Mouse (Mus musculus) bone marrow, adult 2 months (tissue): ENCODE measurements around the gene Hoxd10. TPM values are rescaled to one million over a fixed set of nuclear protein-coding genes. Genes with fewer than 3 reads are reported as not detected.

Experiments
- H3K27ac ChIP-seq: fragments of 200-500 bp; 2 replicates; pipeline ENCODE4 v1.5.1; 2012; ENCODE audit warnings: low read depth, mild to moderate bottlenecking, control low read depth, inconsistent platforms, low read length; ENCODE audit not compliant: control insufficient read depth, poor library complexity, insufficient read depth
- H3K4me1 ChIP-seq: fragments of 200-500 bp; 2 replicates; pipeline ENCODE4 v1.6.1; 2011; ENCODE audit warnings: low read length; ENCODE audit not compliant: control insufficient read depth, insufficient read depth
- H3K4me3 ChIP-seq: fragments of 200-500 bp; replicated peaks from 2 replicates; pipeline ENCODE3; 2011; ENCODE audit warnings: mild to moderate bottlenecking, low read depth, low read length, control low read depth; ENCODE audit not compliant: control insufficient read depth
- CTCF ChIP-seq: fragments of 200-500 bp; IDR thresholded peaks from 2 replicates; pipeline ENCODE4 v1.5.1; 2011; ENCODE audit warnings: low read length, control low read depth; ENCODE audit not compliant: control insufficient read depth, insufficient read depth
- POLR2A ChIP-seq: fragments of 200-500 bp; IDR thresholded peaks from 2 replicates; pipeline ENCODE4 v1.6.1; 2011; ENCODE audit warnings: low read depth, mild to moderate bottlenecking, control low read depth, low read length, borderline replicate concordance; ENCODE audit not compliant: control insufficient read depth
- WGBS: fragments of 180-500 bp; shearing (Covaris S2); methylation state at CpG from one replicate; pipeline ENCODE4 v1.1.7; 2018; 5-methylcytosine and 5-hydroxymethylcytosine counted together
- polyA plus RNA-seq: library from polyadenylated mRNA; stranded (reverse); fragments of >200 nt; gene quantifications from 2 replicates; pipeline ENCODE4 v1.2.4, GENCODE M21; 2011; ENCODE audit warnings: low replicate concordance; ENCODE audit not compliant: missing spikeins, insufficient read depth, insufficient read length

Gene Hoxd10
- polyA plus RNA-seq, 1 experiment, result not detected

- TF ChIP-seq POLR2A (no peak), CTCF (no peak)
- 46% methylated on average over 6 of the region's 6 CpGs for WGBS
Observed at GRCm38 (mm10) chr2:74702820-74703219, 11.1 kb downstream of the Hoxd10 start.

GRCm38 (mm10) chr2:74703317-74703716, 11.6 kb downstream of the Hoxd10 start:
- H3K4me3 ChIP-seq, result no peak overlapping the region
- no peaks in the 10 kb centered on the region for H3K4me1 ChIP-seq
- TF ChIP-seq CTCF, result no peak
- no peak for TF ChIP-seq POLR2A
- no peak overlapping the region for H3K27ac ChIP-seq
- WGBS, result 33% methylated on average over 10 of the region's 10 CpGs

More at GRCm38 (mm10) chr2:74702820-74703219, 11.1 kb downstream of the Hoxd10 start:
- Histone ChIP-seq H3K4me1 (no peaks in the 10 kb centered on the region), H3K4me3 (no peak overlapping the region), H3K27ac (no peak overlapping the region)

GRCm38 (mm10) chr2:74703720-74704392, 12.1 kb downstream of the Hoxd10 start:
- WGBS, result 12% methylated on average over 26 of the region's 26 CpGs
- Histone ChIP-seq H3K27ac (no peak overlapping the region), H3K4me3 (no peak overlapping the region), H3K4me1 (no peaks in the 10 kb centered on the region)
- TF ChIP-seq POLR2A, result no peak
- TF ChIP-seq CTCF, result no peak

- no peaks in the 10 kb centered on the region for H3K4me1 ChIP-seq
- no peak within 1 kb of the TSS for H3K4me3 ChIP-seq
- WGBS, result 3% methylated on average over 51 of the region's 52 CpGs
- no peak within 1 kb of the TSS; the same call in 1 of the 2 replicates for H3K27ac ChIP-seq
- no peak for TF ChIP-seq POLR2A
- no peak for TF ChIP-seq CTCF
Observed at GRCm38 (mm10) chr2:74704393-74704998, 12.8 kb downstream of the Hoxd10 start, which contains the start of gene Hoxd8. Hoxd8 (plus strand) TSS chr2:74704615.

DNA sequence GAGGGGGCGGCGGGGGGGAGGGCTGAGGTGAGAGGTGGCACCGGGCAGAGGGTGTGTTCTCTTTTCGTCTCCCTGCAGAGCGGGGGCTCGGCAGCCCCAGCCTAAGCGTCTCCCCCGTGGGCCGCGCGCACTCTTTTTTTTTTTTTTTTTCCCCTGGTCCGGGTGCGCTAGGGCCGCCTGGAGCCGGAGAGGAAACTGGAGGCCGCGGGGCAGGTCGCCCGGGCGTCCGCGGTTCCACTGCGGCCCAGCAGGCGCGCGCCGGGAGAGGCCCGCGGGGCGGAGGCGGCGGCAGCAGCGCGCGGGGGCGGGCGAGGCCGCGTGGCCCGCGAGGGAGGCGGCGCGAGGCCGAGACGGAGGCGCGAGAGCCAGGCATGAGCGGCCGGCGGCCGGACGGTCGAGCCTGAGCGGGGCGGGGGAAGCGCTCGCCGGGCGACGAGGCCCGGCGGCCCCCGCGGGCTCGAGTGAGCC, 13.3 kb downstream of the Hoxd10 start:
- H3K27ac ChIP-seq, result no peak overlapping the region; the same call in 1 of the 2 replicates
- TF ChIP-seq CTCF (no peak), POLR2A (no peak)
- H3K4me3 ChIP-seq, result no peak overlapping the region
- WGBS, result under 1% methylated on average over 60 of the region's 66 CpGs
- H3K4me1 ChIP-seq, result no peaks in the 10 kb centered on the region

- no peak overlapping the region for H3K4me3 ChIP-seq
- TF ChIP-seq POLR2A (no peak), CTCF (no peak)
- 1% methylated on average over 83 of the region's 85 CpGs for WGBS
- no peaks in the 10 kb centered on the region for H3K4me1 ChIP-seq
- H3K27ac ChIP-seq, result no peak overlapping the region
Observed at GRCm38 (mm10) chr2:74705467-74706089, 13.9 kb downstream of the Hoxd10 start.

DNA sequence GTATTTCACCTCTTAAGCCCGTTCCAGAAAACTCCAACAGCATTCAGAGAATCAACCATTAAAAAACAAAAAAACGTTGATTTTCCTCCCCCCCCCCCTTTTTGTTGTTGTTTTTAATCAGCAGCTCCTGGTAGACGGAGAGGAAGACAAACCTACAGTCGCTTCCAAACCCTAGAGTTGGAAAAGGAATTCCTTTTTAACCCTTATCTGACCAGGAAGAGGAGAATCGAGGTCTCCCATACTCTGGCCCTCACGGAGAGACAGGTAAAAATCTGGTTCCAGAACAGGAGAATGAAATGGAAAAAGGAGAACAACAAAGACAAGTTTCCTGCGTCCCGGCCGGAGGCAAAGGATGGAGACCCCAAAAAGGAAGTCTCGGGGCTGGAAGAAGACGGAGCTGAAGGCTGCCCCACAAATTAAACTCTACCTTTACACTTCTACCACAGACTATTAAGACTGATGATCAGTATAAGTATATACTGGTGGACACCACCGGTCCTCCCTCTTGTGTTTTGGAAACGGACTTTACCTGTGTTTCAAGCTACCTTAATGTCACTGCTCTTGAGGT, 14.8 kb downstream of the Hoxd10 start:
- 8% methylated on average over 13 of the region's 13 CpGs for WGBS
- no peak for TF ChIP-seq CTCF
- no peak for TF ChIP-seq POLR2A

DNA sequence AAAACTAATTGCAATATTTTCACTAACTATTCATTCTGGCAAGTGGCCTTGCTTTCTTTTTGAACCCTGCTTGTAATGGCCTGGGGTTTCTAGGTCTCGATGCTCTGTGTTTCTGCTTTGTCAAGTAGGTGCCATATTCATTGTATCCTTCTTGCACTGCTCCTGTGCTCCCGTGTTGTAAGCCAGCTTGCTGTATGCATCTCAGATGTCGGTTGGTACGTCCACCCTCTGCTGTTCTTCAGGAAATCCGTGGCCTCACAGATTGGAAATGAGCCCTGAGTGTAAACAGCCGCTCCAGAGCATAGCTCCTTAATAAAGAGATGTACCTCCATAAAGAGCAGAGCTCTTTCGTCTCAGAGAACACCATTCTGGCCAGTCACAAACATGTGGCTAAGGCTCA, 15.9 kb downstream of the Hoxd10 start:
- TF ChIP-seq CTCF, result no peak
- no peak for TF ChIP-seq POLR2A
- Histone ChIP-seq H3K27ac (no peak overlapping the region), H3K4me3 (no peak overlapping the region), H3K4me1 (no peaks in the 10 kb centered on the region)
- 25% methylated on average over 7 of the region's 7 CpGs for WGBS

More for the DNA sequence above, 14.8 kb downstream of the Hoxd10 start:
- Histone ChIP-seq H3K4me3 (no peak overlapping the region), H3K4me1 (no peaks in the 10 kb centered on the region), H3K27ac (no peak overlapping the region)
